Mouse (Mus musculus): ENCODE measurements around the gene Iqgap2.

DNA sequence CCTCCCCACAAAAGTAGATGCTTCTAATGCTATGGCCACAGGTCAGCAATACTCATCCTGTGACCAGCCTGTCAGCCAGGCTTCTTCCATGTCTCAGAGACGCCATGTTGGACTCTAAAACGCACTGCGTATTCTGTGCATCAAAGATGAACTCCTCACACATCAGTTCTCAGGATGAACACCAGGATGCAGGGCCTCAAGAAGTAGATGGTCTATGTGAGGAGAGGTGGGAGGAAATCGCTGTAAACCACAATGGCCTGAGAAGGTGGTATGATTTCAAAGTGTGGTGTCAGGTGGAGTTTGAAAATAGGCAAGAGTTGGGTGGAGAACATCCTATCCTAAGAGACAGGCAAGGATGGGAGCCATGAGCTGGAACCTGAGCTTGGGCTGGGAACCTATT is 1.4 kb upstream of the Iqgap2 start:
- TF ChIP-seq POLR2A (IDR thresholded peaks at IDR 0.05; ENCODE audit: control insufficient read depth in 1 of 2, insufficient read depth in 1 of 2, low read depth in 1 of 2, low read length in 2 of 2, poor library complexity in 1 of 2) (no peak), CHD2 (IDR thresholded peaks at IDR 0.05; ENCODE audit: low read length) (no peak), USF2 (IDR thresholded peaks at IDR 0.05; ENCODE audit: borderline replicate concordance in 1 of 2, insufficient read depth in 1 of 2, low read depth in 1 of 2, low read length in 2 of 2) (no peak), CTCF (IDR thresholded peaks at IDR 0.05 in 2 of 3, conservative IDR thresholded peaks at IDR 0.05 in 1 of 3; ENCODE audit: control insufficient read depth in 1 of 3, insufficient read depth in 1 of 3, low read depth in 2 of 3, low read length in 3 of 3, poor library complexity in 1 of 3, severe bottlenecking in 1 of 3) (no peak), USF1 (IDR thresholded peaks at IDR 0.05; ENCODE audit: low read depth, low read length) (no peak), TCF12 (IDR thresholded peaks at IDR 0.05; ENCODE audit: low read depth, low read length) (no peak)
